Mouse (Mus musculus) thymus, adult 2 months (tissue): ENCODE measurements around the gene Ndufs3. TPM values are rescaled to one million over a fixed set of nuclear protein-coding genes. Genes with fewer than 3 reads are reported as not detected.
A peak's percentile ranks its signal among the peaks of the same experiment; 100 is the strongest.

Experiments
- DNase-seq: peaks from one replicate; pipeline ENCODE4 v3.0.0; 2021
- H3K27ac ChIP-seq: fragments of 200-500 bp; 2 replicates; pipeline ENCODE4 v1.5.1; 2012; ENCODE audit warnings: low read length, control low read depth; ENCODE audit not compliant: control insufficient read depth, insufficient read depth
- H3K27me3 ChIP-seq: fragments of 200-500 bp; 2 replicates; pipeline ENCODE4 v1.6.1; 2012; ENCODE audit warnings: mild to moderate bottlenecking, low read length, moderate library complexity, mixed read lengths; ENCODE audit not compliant: control insufficient read depth, insufficient read depth
- H3K36me3 ChIP-seq: fragments of 200-500 bp; 2 replicates; pipeline ENCODE4 v1.6.1; 2012; ENCODE audit warnings: mild to moderate bottlenecking, low read length, moderate library complexity; ENCODE audit not compliant: control insufficient read depth, insufficient read depth
- H3K4me1 ChIP-seq: fragments of 200-500 bp; replicated peaks from 2 replicates; pipeline ENCODE4 v1.6.1; 2012; ENCODE audit warnings: low read length; ENCODE audit not compliant: control insufficient read depth, insufficient read depth
- H3K4me3 ChIP-seq: fragments of 200-500 bp; 2 replicates; pipeline ENCODE4 v1.5.1; 2012; ENCODE audit warnings: mild to moderate bottlenecking, low read length, control low read depth, moderate library complexity; ENCODE audit not compliant: control insufficient read depth, insufficient read depth
- CTCF ChIP-seq: fragments of 200-500 bp; IDR thresholded peaks from 2 replicates; pipeline ENCODE4 v1.5.1; 2012; ENCODE audit warnings: mild to moderate bottlenecking, control low read depth, low read length, moderate library complexity, borderline replicate concordance; ENCODE audit not compliant: control insufficient read depth, poor library complexity, insufficient read depth; ENCODE audit errors: extremely low read depth
- POLR2A ChIP-seq: fragments of 200-500 bp; IDR thresholded peaks from 2 replicates; pipeline ENCODE4 v1.6.1; 2012; ENCODE audit warnings: mild to moderate bottlenecking, low read length, control low read depth, moderate library complexity; ENCODE audit not compliant: control insufficient read depth, poor library complexity, insufficient read depth; ENCODE audit errors: extremely low read depth
- WGBS: fragments of 180-500 bp; shearing (Covaris S2); methylation state at CpG from one replicate; pipeline ENCODE4 v1.1.7; 2018; 5-methylcytosine and 5-hydroxymethylcytosine counted together
- polyA plus RNA-seq: library from polyadenylated mRNA; depleted of rRNA; stranded (reverse); fragments of >200 nt; gene quantifications from 2 replicates; pipeline ENCODE4 v1.2.3, GENCODE M21; 2012

The Ndufs3 gene
- polyA plus RNA-seq, 1 experiment: 163 TPM

- Histone ChIP-seq H3K36me3 (peaks cover 13% of the 10 kb centered on the region), H3K4me1 (no peaks in the 10 kb centered on the region), H3K27me3 (no peaks in the 10 kb centered on the region), H3K4me3 (no peak overlapping the region), H3K27ac (no peak overlapping the region)
- whole genome bisulfite sequencing: 74% methylated on average over 4 of the region's 4 CpGs
- TF ChIP-seq CTCF (no peak), POLR2A (no peak)
- DNase-seq: no peak
Measured at GRCm38 (mm10) chr2:90870136-90870601, 34.5 kb downstream of the Ndufs3 start.

GRCm38 (mm10) chr2:90866524-90866923, 38.1 kb downstream of the Ndufs3 start:
- WGBS: 54% methylated on average over 3 of the region's 3 CpGs
- Histone ChIP-seq H3K27ac (no peak overlapping the region), H3K36me3 (peaks cover 42% of the 10 kb centered on the region), H3K27me3 (no peaks in the 10 kb centered on the region), H3K4me1 (no peaks in the 10 kb centered on the region), H3K4me3 (no peak overlapping the region)
- TF ChIP-seq POLR2A (no peak), CTCF (peak; percentile 76; the same call in 1 of the 2 replicates)
- peak; percentile 81 for DNase-seq

- H3K4me1 ChIP-seq: no peaks in the 10 kb centered on the region
- H3K27ac ChIP-seq: no peak overlapping the region
- peaks cover 60% of the 10 kb centered on the region for H3K36me3 ChIP-seq
- TF ChIP-seq CTCF: no peak
- no peak for TF ChIP-seq POLR2A
- no peak overlapping the region for H3K4me3 ChIP-seq
- no peak for DNase-seq
- H3K27me3 ChIP-seq: no peaks in the 10 kb centered on the region
Measured at GRCm38 (mm10) chr2:90864184-90864583, 40.4 kb downstream of the Ndufs3 start.

GRCm38 (mm10) chr2:90861486-90861885, 43.1 kb downstream of the Ndufs3 start:
- Histone ChIP-seq H3K27ac (no peak overlapping the region), H3K36me3 (peaks cover 62% of the 10 kb centered on the region), H3K4me1 (no peaks in the 10 kb centered on the region), H3K27me3 (no peaks in the 10 kb centered on the region), H3K4me3 (no peak overlapping the region)
- DNase-seq: no peak
- WGBS: 99% methylated on average over 2 of the region's 2 CpGs
- TF ChIP-seq CTCF (no peak), POLR2A (no peak)

- Histone ChIP-seq H3K4me3 (no peak overlapping the region), H3K27ac (no peak overlapping the region), H3K4me1 (peaks cover 2% of the 10 kb centered on the region; the same call in 1 of the 2 replicates), H3K27me3 (no peaks in the 10 kb centered on the region), H3K36me3 (peaks cover 26% of the 10 kb centered on the region)
- no peak for TF ChIP-seq POLR2A
- TF ChIP-seq CTCF: no peak
- WGBS: 100% methylated on average over 1 of the region's 1 CpGs
- DNase-seq: no peak
Measured at GRCm38 (mm10) chr2:90850401-90850800, 54.2 kb downstream of the Ndufs3 start.

- no peak overlapping the region for H3K4me3 ChIP-seq
- no peak overlapping the region for H3K27ac ChIP-seq
- H3K4me1 ChIP-seq: peaks cover 2% of the 10 kb centered on the region; the same call in 1 of the 2 replicates
- peaks cover 17% of the 10 kb centered on the region for H3K36me3 ChIP-seq
- TF ChIP-seq POLR2A: no peak
- TF ChIP-seq CTCF: no peak
- no peaks in the 10 kb centered on the region for H3K27me3 ChIP-seq
- 97% methylated on average over 5 of the region's 5 CpGs for WGBS
- no peak for DNase-seq
Measured at GRCm38 (mm10) chr2:90848331-90848730, 56.3 kb downstream of the Ndufs3 start.

GRCm38 (mm10) chr2:90847681-90848050, 57.0 kb downstream of the Ndufs3 start:
- WGBS: 1% methylated on average over 13 of the region's 13 CpGs
- no peak for DNase-seq
- Histone ChIP-seq H3K36me3 (peaks cover 11% of the 10 kb centered on the region), H3K27me3 (no peaks in the 10 kb centered on the region), H3K4me3 (peak overlapping the region; percentile 76), H3K27ac (peak overlapping the region; percentile 3; the same call in 1 of the 2 replicates), H3K4me1 (peaks cover 2% of the 10 kb centered on the region; the same call in 1 of the 2 replicates)
- TF ChIP-seq POLR2A: no peak
- TF ChIP-seq CTCF: no peak
